ENCODE assay signal across 19 mouse cellular contexts in the genomic region with DNA sequence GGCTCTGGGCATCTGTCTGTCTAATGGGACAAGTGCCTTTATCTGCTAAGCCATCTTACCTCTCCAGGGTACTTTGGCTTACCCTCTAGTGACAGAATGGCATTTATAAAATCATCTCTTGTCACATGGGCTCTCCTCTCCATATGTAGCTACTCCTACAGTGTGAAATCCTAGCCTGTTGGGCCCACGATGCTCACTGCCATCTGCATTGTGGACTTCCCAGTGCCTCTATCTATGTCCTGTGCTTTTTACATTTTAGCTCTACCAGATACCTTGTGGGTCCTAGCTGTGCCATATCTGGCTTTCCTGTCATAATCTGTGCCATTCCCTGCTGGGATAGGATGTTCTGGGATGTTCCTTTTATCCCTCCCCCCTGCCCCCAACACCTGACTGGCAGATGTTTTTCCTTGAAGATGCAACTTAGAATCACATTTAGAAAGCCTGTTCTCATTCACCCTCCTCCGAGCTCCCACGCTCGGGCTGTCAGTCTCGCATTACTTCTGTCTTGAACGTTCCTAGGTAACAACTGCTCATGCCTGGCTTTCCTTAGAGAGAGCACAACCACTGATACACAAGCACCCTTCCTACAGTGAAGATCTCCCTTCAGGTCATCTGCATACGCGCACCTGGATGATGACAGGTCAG. TPM values are rescaled to one million over a fixed set of nuclear protein-coding genes. Genes with fewer than 3 reads are reported as not detected.
DNase-seq lines count a peak whose midpoint lies in the region; ATAC-seq and TF ChIP-seq lines count a peak whose summit lies in the region.
"Had no signal": no experiment of that assay in that cellular context is flagged by ENCODE, and none has a peak within 500 bp of the region (broad histone marks: within the 10 kb centered on the region; RNA-seq: fewer than 3 reads in every experiment).

No protein-coding gene starts in this region.

- H3K4me1 ChIP-seq in megakaryocyte, embryonic 14.5 days, result peaks cover 76% of the 10 kb centered on the region
- H3K4me1 ChIP-seq: forebrain, embryonic 15.5 days had no signal

- ATAC-seq in megakaryocyte, adult 5-6 weeks (ENCODE audit: poor library complexity, severe bottlenecking), result no peak
- ATAC-seq: forebrain, embryonic 15.5 days had no signal

- H3K27me3 ChIP-seq in megakaryocyte, embryonic 14.5 days (replicated peaks), result no peaks in the 10 kb centered on the region
- H3K27me3 ChIP-seq: forebrain, embryonic 15.5 days; limb, embryonic 15.5 days had no signal

- peaks cover 24% of the 10 kb centered on the region for H3K36me3 ChIP-seq in megakaryocyte, embryonic 14.5 days (replicated peaks; ENCODE audit: low read length)
- H3K36me3 ChIP-seq: embryonic facial prominence, embryonic 10.5 days; forebrain, embryonic 15.5 days; limb, embryonic 15.5 days had no signal

- no peak for TF ChIP-seq CTCF in gastrocnemius, adult 2 months (IDR thresholded peaks at IDR 0.05)
- no peak for TF ChIP-seq CTCF in left cerebral cortex, adult 2 months (IDR thresholded peaks at IDR 0.05)

- peaks cover 2% of the 10 kb centered on the region for H3K9me3 ChIP-seq in megakaryocyte, embryonic 14.5 days
- H3K9me3 ChIP-seq: embryonic facial prominence, embryonic 10.5 days; forebrain, embryonic 15.5 days; limb, embryonic 15.5 days had no signal

- H3K4me3 ChIP-seq in gastrocnemius, adult 2 months, result no peak overlapping the region
- peak overlapping the region; percentile 81 for H3K4me3 ChIP-seq in megakaryocyte, embryonic 14.5 days (replicated peaks)
- no peak overlapping the region for H3K4me3 ChIP-seq in left cerebral cortex, adult 2 months
- H3K4me3 ChIP-seq: embryonic facial prominence, embryonic 10.5 days; erythroblast, embryonic 14.5 days; forebrain, embryonic 15.5 days; heart, adult 2 months; limb, embryonic 15.5 days had no signal

- H3K27ac ChIP-seq in gastrocnemius, adult 2 months, result 0 out of 2 replicates have a peak overlapping the region, but pooled peaks have one; percentile 53
- peak overlapping the region; percentile 75 for H3K27ac ChIP-seq in left cerebral cortex, adult 2 months
- H3K27ac ChIP-seq: embryonic facial prominence, embryonic 10.5 days; forebrain, embryonic 15.5 days; heart, adult 2 months; limb, embryonic 15.5 days had no signal

- no peak for DNase-seq in gastrocnemius, adult 2 months
- DNase-seq in gastrocnemius, adult 8-10 months (ENCODE audit: low spot score in 2 of 2), result no peak
- DNase-seq in left cerebral cortex, adult 2 months (ENCODE audit: extremely low spot score in 1 of 2, low spot score in 2 of 2), result peak in 1 of 2 experiments; percentile 31
- DNase-seq in telencephalon, adult 2 months (ENCODE audit: low read depth, low spot score), result peak; percentile 79
- DNase-seq in urinary bladder, adult 18-20 months (ENCODE audit: low spot score in 2 of 2), result no peak
- DNase-seq in thymus, postnatal 36 days, result no peak
- DNase-seq: adrenal gland, adult 2 months; cerebellum, adult 18-20 months; cerebellum, postnatal 36 days; gastrocnemius, postnatal 14 days; heart, adult 2 months; liver, postnatal 0 days; lung, postnatal 14 days had no signal

- intact Hi-C loops in gastrocnemius, adult 2 months (cut with DNase I), result no loop called here
- intact Hi-C loops in left cerebral cortex, adult 2 months (cut with DNase I), result no loop called here

RNA-seq across cellular contexts. Expression of a gene that starts 39.9 kb away (rescaled TPM):
- total RNA-seq in gastrocnemius, adult 2 months (2021), result 1 to 10 TPM; 8.7 to 8.9 TPM
- 10 to 100 TPM in 2 of 4 experiments, 1 to 10 TPM in 2; 7.2 to 13.5 (median 10.7) TPM for total RNA-seq in gastrocnemius, adult 8-10 months (2022)
- polyA plus RNA-seq in megakaryocyte, embryonic 14.5 days (2012; ENCODE audit: insufficient read depth, low replicate concordance), result 0.41 and 0.82 TPM in 2 replicates
- 22.7 and 23.6 TPM in 2 replicates for total RNA-seq in megakaryocyte, adult 5-6 weeks (2015)
- total RNA-seq in megakaryocyte, adult 5-6 weeks (2017), result 11.7 and 15.3 TPM in 2 replicates
- 10 to 100 TPM; 21.1 to 21.7 TPM for total RNA-seq in left cerebral cortex, adult 2 months (2021)
- polyA plus RNA-seq: erythroblast, embryonic 14.5 days had no signal
